Mouse (Mus musculus): ENCODE results near the gene Ttc22. TPM values are rescaled to one million over a fixed set of nuclear protein-coding genes. Genes with fewer than 3 reads are reported as not detected.

Gene Ttc22
- polyA plus RNA-seq, 1 experiment, result 0.04 TPM

- Histone ChIP-seq H3K79me2 (ENCODE audit: control insufficient read depth, insufficient read depth) (no peaks in the 10 kb centered on the region), H3K27me3 (ENCODE audit: control insufficient read depth, insufficient read depth, insufficient read length) (peaks cover 49% of the 10 kb centered on the region), H3ac (ENCODE audit: control insufficient read depth, insufficient read length) (no peak overlapping the region), H3K4me2 (ENCODE audit: low read depth) (no peak overlapping the region), H3K4me3 (no peak overlapping the region), H3K36me3 (ENCODE audit: control insufficient read depth, insufficient read depth) (no peaks in the 10 kb centered on the region)
- no peak for TF ChIP-seq SRF (IDR thresholded peaks at IDR 0.05; ENCODE audit: control insufficient read depth, insufficient read length, low read depth)
- TF ChIP-seq TCF3 (IDR thresholded peaks at IDR 0.05; ENCODE audit: insufficient read length, low read depth), result no peak
- TF ChIP-seq POLR2A (IDR thresholded peaks at IDR 0.05; ENCODE audit: insufficient read length, low read depth), result no peak
- TF ChIP-seq TCF12 (IDR thresholded peaks at IDR 0.05; ENCODE audit: insufficient read depth, poor library complexity, severe bottlenecking), result no peak
- TF ChIP-seq POLR2AphosphoS2 (IDR thresholded peaks at IDR 0.05; ENCODE audit: insufficient read length, low read depth), result no peak
- TF ChIP-seq MYOD1 (IDR thresholded peaks at IDR 0.05; ENCODE audit: control insufficient read depth in 1 of 3, insufficient read length in 2 of 3, low read depth in 2 of 3), result no peak
- no peak for TF ChIP-seq REST (IDR thresholded peaks at IDR 0.05; ENCODE audit: insufficient read depth, insufficient read length)
- no peak for TF ChIP-seq CEBPB (IDR thresholded peaks at IDR 0.05; ENCODE audit: insufficient read depth, poor library complexity, severe bottlenecking)
- no peak for TF ChIP-seq USF1 (IDR thresholded peaks at IDR 0.05; ENCODE audit: low read depth)
- no peak for TF ChIP-seq MAX (IDR thresholded peaks at IDR 0.05; ENCODE audit: low read depth)
- TF ChIP-seq MYOG (IDR thresholded peaks at IDR 0.05; ENCODE audit: control insufficient read depth in 1 of 3, insufficient read depth in 1 of 3, insufficient read length in 2 of 3, low read depth in 2 of 3), result no peak
- no peak for TF ChIP-seq E2F4 (IDR thresholded peaks at IDR 0.05; ENCODE audit: insufficient read depth)
Observed at GRCm38 (mm10) chr4:106634086-106634479, 11.9 kb downstream of the Ttc22 start.

- no peaks in the 10 kb centered on the region for H3K36me3 ChIP-seq (ENCODE audit: control insufficient read depth, insufficient read depth)
- no peak overlapping the region for H3K4me3 ChIP-seq
- H3K27me3 ChIP-seq (ENCODE audit: control insufficient read depth, insufficient read depth, insufficient read length), result peaks cover 14% of the 10 kb centered on the region
- H3K4me2 ChIP-seq (ENCODE audit: low read depth), result no peak overlapping the region
- no peak overlapping the region for H3ac ChIP-seq (ENCODE audit: control insufficient read depth, insufficient read length)
- H3K79me2 ChIP-seq (ENCODE audit: control insufficient read depth, insufficient read depth), result no peaks in the 10 kb centered on the region
- TF ChIP-seq USF1 (IDR thresholded peaks at IDR 0.05; ENCODE audit: low read depth), result no peak
- TF ChIP-seq TCF3 (IDR thresholded peaks at IDR 0.05; ENCODE audit: insufficient read length, low read depth), result no peak
- TF ChIP-seq POLR2AphosphoS2 (IDR thresholded peaks at IDR 0.05; ENCODE audit: insufficient read length, low read depth), result no peak
- TF ChIP-seq E2F4 (IDR thresholded peaks at IDR 0.05; ENCODE audit: insufficient read depth), result no peak
Observed at GRCm38 (mm10) chr4:106643483-106644217, 21.4 kb downstream of the Ttc22 start.

DNA sequence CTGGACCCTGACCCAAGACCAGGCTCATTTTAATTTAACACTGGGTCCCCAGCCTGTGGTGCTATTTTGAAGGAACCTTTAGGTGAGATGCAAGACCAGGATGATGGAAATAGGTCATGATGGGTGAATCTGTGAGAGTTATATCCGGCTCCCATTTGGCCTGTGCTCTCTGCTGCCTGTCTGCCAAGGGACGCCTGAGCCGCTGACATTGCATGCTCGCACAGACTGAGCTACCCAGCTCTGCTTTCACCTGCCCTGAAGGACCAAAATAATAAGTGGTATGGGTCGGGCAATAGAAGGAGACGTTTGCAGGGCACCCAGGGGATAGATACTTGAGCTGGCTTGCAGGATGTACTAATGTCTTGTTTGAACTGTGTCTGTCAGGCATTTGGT, 22.0 kb downstream of the Ttc22 start:
- no peak overlapping the region for H3K4me2 ChIP-seq (ENCODE audit: low read depth)

DNA sequence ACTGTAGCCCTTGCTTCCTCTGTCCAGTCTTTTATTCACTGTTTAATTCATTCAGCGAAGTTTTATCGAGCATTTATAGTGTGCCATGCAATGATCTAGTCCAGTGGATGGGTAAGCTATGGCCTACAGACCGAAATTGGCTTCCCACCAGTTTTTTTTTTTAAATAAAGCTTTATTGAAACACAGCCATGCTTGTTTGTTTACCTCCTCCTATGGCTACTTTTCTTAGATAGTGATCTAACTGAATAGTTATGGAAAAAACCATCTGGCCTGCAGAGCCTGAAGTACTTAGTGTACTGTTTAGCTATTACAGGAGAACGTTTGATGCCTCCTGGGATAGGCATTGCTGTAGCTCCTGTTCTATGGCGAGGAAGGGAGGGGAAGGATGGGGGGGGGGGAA, 23.6 kb downstream of the Ttc22 start:
- TF ChIP-seq SRF (IDR thresholded peaks at IDR 0.05; ENCODE audit: control insufficient read depth, insufficient read length, low read depth), result no peak
- no peak for TF ChIP-seq E2F4 (IDR thresholded peaks at IDR 0.05; ENCODE audit: insufficient read depth)
- no peak for TF ChIP-seq TCF12 (IDR thresholded peaks at IDR 0.05; ENCODE audit: insufficient read depth, poor library complexity, severe bottlenecking)
- no peak for TF ChIP-seq CEBPB (IDR thresholded peaks at IDR 0.05; ENCODE audit: insufficient read depth, poor library complexity, severe bottlenecking)
- no peak for TF ChIP-seq REST (IDR thresholded peaks at IDR 0.05; ENCODE audit: insufficient read depth, insufficient read length)
- TF ChIP-seq MYOG (IDR thresholded peaks at IDR 0.05; ENCODE audit: control insufficient read depth in 1 of 3, insufficient read depth in 1 of 3, insufficient read length in 2 of 3, low read depth in 2 of 3), result no peak
- TF ChIP-seq MYOD1 (IDR thresholded peaks at IDR 0.05; ENCODE audit: control insufficient read depth in 1 of 3, insufficient read length in 2 of 3, low read depth in 2 of 3), result no peak
- no peak for TF ChIP-seq MAX (IDR thresholded peaks at IDR 0.05; ENCODE audit: low read depth)
- no peak for TF ChIP-seq USF1 (IDR thresholded peaks at IDR 0.05; ENCODE audit: low read depth)
- no peak for TF ChIP-seq POLR2A (IDR thresholded peaks at IDR 0.05; ENCODE audit: insufficient read length, low read depth)
- no peak for TF ChIP-seq TCF3 (IDR thresholded peaks at IDR 0.05; ENCODE audit: insufficient read length, low read depth)
- TF ChIP-seq POLR2AphosphoS2 (IDR thresholded peaks at IDR 0.05; ENCODE audit: insufficient read length, low read depth), result no peak
- Histone ChIP-seq H3K36me3 (ENCODE audit: control insufficient read depth, insufficient read depth) (no peaks in the 10 kb centered on the region), H3K79me2 (ENCODE audit: control insufficient read depth, insufficient read depth) (no peaks in the 10 kb centered on the region), H3ac (ENCODE audit: control insufficient read depth, insufficient read length) (no peak overlapping the region), H3K4me2 (ENCODE audit: low read depth) (no peak overlapping the region), H3K4me3 (no peak overlapping the region), H3K27me3 (ENCODE audit: control insufficient read depth, insufficient read depth, insufficient read length) (peaks cover 7% of the 10 kb centered on the region)

More for the DNA sequence above, 22.0 kb downstream of the Ttc22 start:
- peaks cover 9% of the 10 kb centered on the region for H3K27me3 ChIP-seq (ENCODE audit: control insufficient read depth, insufficient read depth, insufficient read length)
- H3K4me3 ChIP-seq, result no peak overlapping the region
- no peak for TF ChIP-seq REST (IDR thresholded peaks at IDR 0.05; ENCODE audit: insufficient read depth, insufficient read length)
- no peak for TF ChIP-seq TCF3 (IDR thresholded peaks at IDR 0.05; ENCODE audit: insufficient read length, low read depth)
- TF ChIP-seq SRF (IDR thresholded peaks at IDR 0.05; ENCODE audit: control insufficient read depth, insufficient read length, low read depth), result no peak
- TF ChIP-seq CEBPB (IDR thresholded peaks at IDR 0.05; ENCODE audit: insufficient read depth, poor library complexity, severe bottlenecking), result no peak
- no peak for TF ChIP-seq POLR2A (IDR thresholded peaks at IDR 0.05; ENCODE audit: insufficient read length, low read depth)
- TF ChIP-seq MAX (IDR thresholded peaks at IDR 0.05; ENCODE audit: low read depth), result no peak
- TF ChIP-seq MYOD1 (IDR thresholded peaks at IDR 0.05; ENCODE audit: control insufficient read depth in 1 of 3, insufficient read length in 2 of 3, low read depth in 2 of 3), result no peak
- no peak for TF ChIP-seq E2F4 (IDR thresholded peaks at IDR 0.05; ENCODE audit: insufficient read depth)
- TF ChIP-seq USF1 (IDR thresholded peaks at IDR 0.05; ENCODE audit: low read depth), result no peak
- H3K36me3 ChIP-seq (ENCODE audit: control insufficient read depth, insufficient read depth), result no peaks in the 10 kb centered on the region
- no peak overlapping the region for H3ac ChIP-seq (ENCODE audit: control insufficient read depth, insufficient read length)
- no peaks in the 10 kb centered on the region for H3K79me2 ChIP-seq (ENCODE audit: control insufficient read depth, insufficient read depth)

GRCm38 (mm10) chr4:106647137-106647536, 24.9 kb downstream of the Ttc22 start:
- Histone ChIP-seq H3K4me2 (ENCODE audit: low read depth) (no peak overlapping the region), H3K4me3 (no peak overlapping the region), H3ac (ENCODE audit: control insufficient read depth, insufficient read length) (no peak overlapping the region), H3K79me2 (ENCODE audit: control insufficient read depth, insufficient read depth) (peaks cover 5% of the 10 kb centered on the region), H3K27me3 (ENCODE audit: control insufficient read depth, insufficient read depth, insufficient read length) (peaks cover 7% of the 10 kb centered on the region), H3K36me3 (ENCODE audit: control insufficient read depth, insufficient read depth) (no peaks in the 10 kb centered on the region)
- TF ChIP-seq MYOD1 (IDR thresholded peaks at IDR 0.05; ENCODE audit: control insufficient read depth in 1 of 3, insufficient read length in 2 of 3, low read depth in 2 of 3) (no peak), MAX (IDR thresholded peaks at IDR 0.05; ENCODE audit: low read depth) (no peak), POLR2AphosphoS2 (IDR thresholded peaks at IDR 0.05; ENCODE audit: insufficient read length, low read depth) (no peak), CEBPB (IDR thresholded peaks at IDR 0.05; ENCODE audit: insufficient read depth, poor library complexity, severe bottlenecking) (no peak), TCF3 (IDR thresholded peaks at IDR 0.05; ENCODE audit: insufficient read length, low read depth) (no peak), MYOG (IDR thresholded peaks at IDR 0.05; ENCODE audit: control insufficient read depth in 1 of 3, insufficient read depth in 1 of 3, insufficient read length in 2 of 3, low read depth in 2 of 3) (no peak), USF1 (IDR thresholded peaks at IDR 0.05; ENCODE audit: low read depth) (no peak), TCF12 (IDR thresholded peaks at IDR 0.05; ENCODE audit: insufficient read depth, poor library complexity, severe bottlenecking) (no peak)
